Mouse (Mus musculus) heart, embryonic 11.5 days (tissue): ENCODE data around the gene Hivep3. TPM values are rescaled to one million over a fixed set of nuclear protein-coding genes. Genes with fewer than 3 reads are reported as not detected.

Experiments
- ATAC-seq: fragments of 200-750 bp; cut with Nextera tagmentation; replicated peaks from 2 replicates; pipeline ENCODE4 v1.8.0; 2017; ENCODE audit warnings: moderate library complexity; ENCODE audit not compliant: insufficient number of reproducible peaks, low FRiP score, low TSS enrichment
- H3K27ac ChIP-seq: fragments of 300-500 bp; sonication (generic); 2 replicates; pipeline ENCODE4 v1.5.1; 2014; ENCODE audit warnings: mild to moderate bottlenecking, low read depth, low read length
- H3K27me3 ChIP-seq: fragments of 300-500 bp; sonication (generic); 2 replicates; pipeline ENCODE4 v1.6.1; 2014; ENCODE audit warnings: mild to moderate bottlenecking, low read length, mixed read lengths; ENCODE audit not compliant: control insufficient read depth, insufficient read depth
- H3K36me3 ChIP-seq: fragments of 300-500 bp; sonication (generic); 2 replicates; pipeline ENCODE4 v1.6.1; 2014; ENCODE audit warnings: mild to moderate bottlenecking, low read length, moderate library complexity, mixed read lengths; ENCODE audit not compliant: control insufficient read depth, insufficient read depth
- H3K4me1 ChIP-seq: fragments of 300-500 bp; sonication (generic); 2 replicates; pipeline ENCODE4 v1.6.1; 2014; ENCODE audit warnings: low read length; ENCODE audit not compliant: control insufficient read depth, insufficient read depth
- H3K4me2 ChIP-seq: fragments of 300-500 bp; sonication (generic); 2 replicates; pipeline ENCODE4 v1.6.1; 2014; ENCODE audit warnings: mild to moderate bottlenecking, moderate library complexity
- H3K4me3 ChIP-seq: fragments of 300-500 bp; sonication (generic); 2 replicates; pipeline ENCODE4 v1.5.1; 2014; ENCODE audit warnings: low read depth, low read length
- H3K9ac ChIP-seq: fragments of 300-500 bp; sonication (generic); 2 replicates; pipeline ENCODE4 v1.6.1; 2014; ENCODE audit warnings: mild to moderate bottlenecking, low read depth, low read length, moderate library complexity
- H3K9me3 ChIP-seq: fragments of 300-500 bp; sonication (generic); replicated peaks from 2 replicates; pipeline ENCODE4 v1.6.1; 2016; ENCODE audit warnings: low read length; ENCODE audit not compliant: control insufficient read depth
- WGBS: fragments of 180-500 bp; shearing (Covaris S2); extraction: QIAGEN DNeasy Blood & Tissue Kit; methylation state at CpG from one replicate; pipeline ENCODE4 v1.1.7; 2014; ENCODE audit not compliant: insufficient replicate concordance; 5-methylcytosine and 5-hydroxymethylcytosine counted together
- polyA plus RNA-seq: library from polyadenylated mRNA; unstranded; fragments of >200 nt; fragmentation: Nextera tagmentation; extraction: Ambion mirVana; gene quantifications from 2 replicates; pipeline ENCODE4 v1.2.1, GENCODE M21; 2014

Gene Hivep3
- polyA plus RNA-seq, 1 experiment from 2014 or later: 4.8 TPM

DNA sequence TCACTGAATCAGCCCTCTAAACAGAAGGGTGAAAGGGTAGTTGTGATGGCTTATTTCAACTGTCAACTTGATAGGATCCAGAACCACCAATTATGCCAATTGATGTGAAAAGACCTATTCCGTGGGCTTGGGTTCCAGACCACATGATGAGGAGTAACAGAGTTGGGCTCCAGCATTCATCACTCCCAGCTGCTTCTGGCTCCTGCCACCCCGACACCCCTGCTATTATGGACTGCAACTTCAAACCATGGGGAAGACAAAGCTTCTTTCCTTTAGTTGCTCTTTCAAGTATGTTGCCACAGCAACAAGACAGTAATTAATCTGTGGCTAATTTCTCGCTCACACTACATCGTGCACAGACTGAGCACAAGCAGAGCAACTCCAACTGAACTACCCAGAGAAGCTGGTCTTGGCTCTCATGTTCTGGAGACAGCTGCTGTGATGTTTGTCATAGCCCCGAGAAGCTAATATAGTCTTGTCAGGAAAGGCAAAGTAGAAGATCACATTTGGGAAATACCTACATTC, 159.7 kb downstream of the Hivep3 start:
- H3K9ac ChIP-seq: no peak overlapping the region
- no peaks in the 10 kb centered on the region for H3K9me3 ChIP-seq
- no peak overlapping the region for H3K27ac ChIP-seq
- H3K36me3 ChIP-seq: no peaks in the 10 kb centered on the region
- no peak for ATAC-seq
- no peak overlapping the region for H3K4me2 ChIP-seq
- H3K4me1 ChIP-seq: 0 out of 2 replicates have a peak, but pooled peaks cover 4% of the 10 kb centered on the region
- WGBS: 71% methylated on average over 5 of the region's 5 CpGs
- H3K4me3 ChIP-seq: no peak overlapping the region
- no peaks in the 10 kb centered on the region for H3K27me3 ChIP-seq

GRCm38 (mm10) chr4:119894797-119895458, 161.3 kb downstream of the Hivep3 start:
- H3K9ac ChIP-seq: no peak overlapping the region
- no peak overlapping the region for H3K4me3 ChIP-seq
- H3K27ac ChIP-seq: 0 out of 2 replicates have a peak overlapping the region, but pooled peaks have one; percentile 24

GRCm38 (mm10) chr4:119895504-119895903, 161.9 kb downstream of the Hivep3 start:
- 69% methylated on average over 5 of the region's 5 CpGs for WGBS
- H3K4me2 ChIP-seq: no peak overlapping the region
- no peak overlapping the region for H3K9ac ChIP-seq
- H3K4me1 ChIP-seq: 0 out of 2 replicates have a peak, but pooled peaks cover 4% of the 10 kb centered on the region
- H3K9me3 ChIP-seq: no peaks in the 10 kb centered on the region
- H3K4me3 ChIP-seq: no peak overlapping the region
- no peaks in the 10 kb centered on the region for H3K36me3 ChIP-seq
- peak overlapping the region; percentile 24; the same call in 1 of the 2 replicates for H3K27ac ChIP-seq
- ATAC-seq: 0 out of 2 replicates have a peak, but pooled peaks have one; percentile 49
- no peaks in the 10 kb centered on the region for H3K27me3 ChIP-seq

More at GRCm38 (mm10) chr4:119894797-119895458, 161.3 kb downstream of the Hivep3 start:
- ATAC-seq: peak; percentile 67; the same call in 1 of the 2 replicates
- Histone ChIP-seq H3K4me2 (peak overlapping the region; percentile 1; the same call in 1 of the 2 replicates), H3K9me3 (no peaks in the 10 kb centered on the region), H3K36me3 (no peaks in the 10 kb centered on the region), H3K4me1 (0 out of 2 replicates have a peak, but pooled peaks cover 4% of the 10 kb centered on the region), H3K27me3 (no peaks in the 10 kb centered on the region)
- 51% methylated on average over 13 of the region's 13 CpGs for WGBS

GRCm38 (mm10) chr4:119896572-119896971, 163.0 kb downstream of the Hivep3 start:
- Histone ChIP-seq H3K27me3 (no peaks in the 10 kb centered on the region), H3K9me3 (no peaks in the 10 kb centered on the region), H3K4me3 (no peak overlapping the region), H3K4me2 (no peak overlapping the region), H3K4me1 (0 out of 2 replicates have a peak, but pooled peaks cover 4% of the 10 kb centered on the region), H3K9ac (no peak overlapping the region), H3K36me3 (no peaks in the 10 kb centered on the region), H3K27ac (no peak overlapping the region)
- 54% methylated on average over 3 of the region's 3 CpGs for WGBS
- no peak for ATAC-seq

DNA sequence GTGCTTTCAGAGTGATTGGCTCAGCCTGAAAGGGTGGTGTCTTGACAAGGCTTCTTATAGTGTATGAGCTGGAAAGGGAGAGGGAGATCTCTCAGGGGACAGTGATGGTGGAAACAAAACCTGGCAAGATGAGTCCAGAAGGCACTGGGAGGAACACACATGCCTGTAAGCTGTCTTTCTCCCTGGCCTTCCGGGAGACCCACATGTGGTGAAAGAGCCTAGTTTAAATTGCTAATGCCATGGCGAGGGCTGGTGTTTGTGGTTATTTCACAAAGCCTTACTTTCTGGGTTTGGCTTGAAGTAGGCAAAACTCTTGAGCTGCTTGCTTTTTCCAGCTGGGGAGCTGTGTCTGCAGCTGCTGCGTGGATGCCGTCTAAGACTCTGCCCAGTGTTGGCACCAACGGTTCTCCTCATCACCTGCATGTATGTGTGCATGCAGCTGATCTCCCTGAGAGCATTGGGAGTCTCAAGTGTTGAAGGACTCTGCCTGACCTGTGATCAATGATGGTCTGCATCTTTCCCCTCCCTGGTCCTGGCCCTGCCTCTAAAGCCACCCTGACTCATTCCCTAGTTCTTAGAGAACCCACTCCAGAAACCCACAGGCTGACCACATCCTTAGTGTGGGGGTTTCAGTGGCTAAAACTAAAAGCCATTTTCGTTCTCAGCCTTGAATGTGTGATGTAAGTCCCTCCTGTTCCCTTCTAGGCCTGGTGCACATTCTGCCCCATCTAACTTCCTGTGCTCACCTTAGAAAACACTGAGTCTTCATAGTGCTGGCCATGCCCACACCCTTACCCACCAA, 163.7 kb downstream of the Hivep3 start:
- no peak overlapping the region for H3K4me3 ChIP-seq
- WGBS: 66% methylated on average over 6 of the region's 6 CpGs

GRCm38 (mm10) chr4:119901556-119902491, 168.2 kb downstream of the Hivep3 start:
- Histone ChIP-seq H3K9ac (no peak overlapping the region), H3K27ac (no peak overlapping the region), H3K4me2 (no peak overlapping the region), H3K9me3 (no peaks in the 10 kb centered on the region), H3K27me3 (no peaks in the 10 kb centered on the region), H3K4me1 (no peaks in the 10 kb centered on the region), H3K36me3 (no peaks in the 10 kb centered on the region), H3K4me3 (no peak overlapping the region)
- no peak for ATAC-seq
- WGBS: 74% methylated on average over 16 of the region's 16 CpGs

More for the DNA sequence above, 163.7 kb downstream of the Hivep3 start:
- H3K27ac ChIP-seq: no peak overlapping the region
- no peak for ATAC-seq
- no peak overlapping the region for H3K4me2 ChIP-seq
- H3K9ac ChIP-seq: no peak overlapping the region
- no peaks in the 10 kb centered on the region for H3K9me3 ChIP-seq
- H3K4me1 ChIP-seq: 0 out of 2 replicates have a peak, but pooled peaks cover 4% of the 10 kb centered on the region
- no peaks in the 10 kb centered on the region for H3K36me3 ChIP-seq
- H3K27me3 ChIP-seq: no peaks in the 10 kb centered on the region

DNA sequence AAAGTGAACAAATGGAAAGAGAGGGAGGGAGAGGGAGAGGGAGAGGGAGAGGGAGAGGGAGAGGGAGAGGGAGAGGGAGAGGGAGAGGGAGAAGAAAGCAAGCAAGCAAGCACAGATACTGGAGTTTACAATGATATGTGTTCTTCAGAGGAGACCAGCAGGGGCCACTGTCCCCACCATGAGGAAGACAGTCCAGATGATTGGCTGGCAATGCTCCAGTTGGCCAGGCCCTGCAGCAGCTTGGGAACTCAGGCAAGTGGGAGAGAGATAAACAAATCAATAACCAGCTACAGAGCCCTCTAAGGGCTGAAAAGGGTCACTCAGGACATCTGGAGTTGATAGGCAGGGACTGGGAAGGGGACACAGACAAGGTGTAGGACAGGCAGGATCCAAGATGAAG, 169.7 kb downstream of the Hivep3 start:
- H3K9me3 ChIP-seq: no peaks in the 10 kb centered on the region
- ATAC-seq: no peak
- no peak overlapping the region for H3K9ac ChIP-seq
- H3K4me2 ChIP-seq: no peak overlapping the region
- no peak overlapping the region for H3K4me3 ChIP-seq
- no peaks in the 10 kb centered on the region for H3K36me3 ChIP-seq
- H3K27me3 ChIP-seq: no peaks in the 10 kb centered on the region
- H3K4me1 ChIP-seq: no peaks in the 10 kb centered on the region
- no peak overlapping the region for H3K27ac ChIP-seq

GRCm38 (mm10) chr4:119903806-119904205, 170.2 kb downstream of the Hivep3 start:
- H3K4me2 ChIP-seq: no peak overlapping the region
- H3K9ac ChIP-seq: no peak overlapping the region
- H3K4me1 ChIP-seq: no peaks in the 10 kb centered on the region
- H3K4me3 ChIP-seq: no peak overlapping the region
- H3K9me3 ChIP-seq: no peaks in the 10 kb centered on the region
- no peaks in the 10 kb centered on the region for H3K36me3 ChIP-seq
- ATAC-seq: no peak
- no peak overlapping the region for H3K27ac ChIP-seq
- H3K27me3 ChIP-seq: no peaks in the 10 kb centered on the region
- 19% methylated on average over 1 of the region's 1 CpGs for WGBS
